Mouse (Mus musculus) liver, adult (tissue): ENCODE results near the gene Arfip1.

Experiments
- GATA4 ChIP-seq: IDR thresholded peaks from 2 replicates; pipeline ENCODE4 v1.6.1; 2014; ENCODE audit warnings: mild to moderate bottlenecking, low read length; ENCODE audit not compliant: insufficient replicate concordance

Arfip1 gene

GRCm38 (mm10) chr3:84529021-84529420 lies 53.4 kb downstream of the Arfip1 start:
- TF ChIP-seq GATA4 = no peak

DNA sequence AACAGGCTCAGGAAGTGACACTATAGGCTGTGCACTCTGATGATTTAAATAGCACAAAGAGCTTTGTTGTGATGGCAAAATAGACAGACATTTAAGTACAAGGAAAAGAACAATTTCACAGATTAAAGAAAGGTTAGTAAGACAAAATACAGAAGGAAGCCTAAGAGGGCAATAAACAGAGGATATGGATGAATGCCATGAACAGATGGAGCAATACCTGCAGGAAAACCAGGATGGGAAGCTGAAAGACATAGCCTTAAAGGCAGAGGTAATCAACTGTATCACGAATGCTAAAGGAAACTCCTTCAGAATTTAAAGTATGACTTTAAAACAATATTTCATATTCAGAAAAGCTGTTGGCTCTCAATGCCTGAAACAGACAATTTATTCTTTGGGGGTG lies 57.5 kb downstream of the Arfip1 start:
- no peak for TF ChIP-seq GATA4

GRCm38 (mm10) chr3:84516163-84516562 lies 66.3 kb downstream of the Arfip1 start:
- TF ChIP-seq GATA4 = no peak

DNA sequence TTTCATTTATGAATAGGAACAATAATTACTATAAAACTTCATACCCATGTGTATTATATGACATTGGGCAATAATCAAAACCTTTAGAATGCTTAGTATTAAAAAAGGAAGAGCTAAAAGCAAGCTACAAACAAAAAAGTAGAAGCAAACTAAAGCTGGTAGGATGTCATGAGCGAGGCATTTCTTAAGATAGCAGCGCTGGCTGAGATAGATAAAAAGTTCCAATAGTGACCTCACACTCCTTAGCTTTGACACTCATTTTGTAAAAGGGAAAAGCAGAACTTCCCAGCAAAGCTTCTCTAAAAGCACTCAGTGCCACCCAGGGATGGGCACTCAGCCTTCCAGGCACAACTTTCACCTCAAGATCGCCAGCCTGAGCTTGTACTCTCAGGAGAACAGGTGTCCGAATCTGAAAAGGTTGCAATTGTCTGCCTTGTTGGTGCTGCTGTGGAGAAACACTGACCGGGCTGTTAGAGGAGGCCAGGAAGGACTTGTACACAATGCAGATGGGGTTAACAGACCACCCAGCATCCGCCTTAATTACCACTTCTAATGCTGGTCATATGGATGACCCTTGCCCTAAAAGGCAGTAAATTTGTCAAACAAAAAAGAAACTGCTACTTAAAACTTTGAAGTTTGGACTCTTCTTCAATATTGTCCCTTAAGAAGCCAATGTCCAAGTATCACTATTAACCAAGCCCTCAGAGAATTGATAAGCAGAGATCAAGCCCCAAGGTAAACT lies 69.5 kb downstream of the Arfip1 start:
- no peak for TF ChIP-seq GATA4

DNA sequence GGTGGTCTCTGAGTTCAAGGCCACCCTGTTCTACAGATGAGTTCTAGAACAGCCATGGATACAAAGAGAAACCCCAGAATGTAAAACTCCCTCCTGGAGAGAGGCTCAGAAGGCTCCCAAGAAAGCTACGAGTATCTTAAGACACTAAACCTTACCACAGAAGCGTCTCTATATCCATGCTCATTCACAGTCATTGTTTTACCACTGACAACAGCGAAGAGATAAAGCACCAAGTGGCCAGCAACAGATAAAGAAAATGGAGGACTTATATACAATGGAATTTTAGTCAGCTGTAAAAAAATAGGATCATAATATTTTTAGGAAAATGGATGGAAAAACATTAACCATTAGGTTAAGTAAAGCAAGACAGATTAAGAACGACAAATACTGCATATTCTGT lies 77.2 kb downstream of the Arfip1 start:
- no peak for TF ChIP-seq GATA4

DNA sequence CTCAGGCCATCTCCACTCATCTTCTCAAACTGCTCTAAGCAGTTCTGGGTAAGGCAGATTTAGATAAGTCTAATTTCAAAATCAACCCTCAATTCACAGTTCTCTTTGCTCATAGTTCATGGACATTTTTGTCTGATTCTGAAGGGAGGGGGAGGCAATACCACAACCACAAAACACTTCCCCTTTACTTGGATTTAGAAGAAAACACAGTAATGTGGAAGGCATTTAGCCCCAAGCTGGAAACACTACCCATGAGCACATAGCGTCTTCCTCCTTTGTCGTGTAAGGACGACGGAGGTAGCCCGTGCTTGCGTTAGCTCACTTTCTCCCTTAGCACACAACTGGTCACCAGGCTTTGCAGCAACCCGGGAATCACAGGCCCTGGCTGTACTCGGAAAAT lies 78.1 kb downstream of the Arfip1 start:
- no peak for TF ChIP-seq GATA4

GRCm38 (mm10) chr3:84502101-84502500 lies 80.3 kb downstream of the Arfip1 start:
- TF ChIP-seq GATA4 = no peak

DNA sequence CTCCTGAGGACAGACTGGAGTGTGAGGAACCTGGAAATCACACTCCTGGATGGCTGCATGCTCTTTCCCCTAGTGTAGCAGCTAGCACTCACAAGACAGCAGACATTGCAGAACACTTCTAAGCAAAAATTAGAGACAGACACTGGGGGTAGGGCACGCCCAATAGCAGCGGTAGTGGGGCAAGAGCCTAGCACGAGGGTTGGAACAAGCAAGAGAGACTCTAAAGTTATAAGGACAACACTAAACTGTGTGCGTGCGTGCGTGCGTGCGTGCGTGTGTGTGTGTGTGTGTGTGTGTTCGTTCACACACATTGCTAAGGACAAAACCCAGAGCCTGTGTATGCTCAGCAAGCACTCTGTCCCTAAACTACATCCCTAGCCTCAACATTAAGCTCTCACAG lies 81.9 kb downstream of the Arfip1 start:
- TF ChIP-seq GATA4 = no peak

DNA sequence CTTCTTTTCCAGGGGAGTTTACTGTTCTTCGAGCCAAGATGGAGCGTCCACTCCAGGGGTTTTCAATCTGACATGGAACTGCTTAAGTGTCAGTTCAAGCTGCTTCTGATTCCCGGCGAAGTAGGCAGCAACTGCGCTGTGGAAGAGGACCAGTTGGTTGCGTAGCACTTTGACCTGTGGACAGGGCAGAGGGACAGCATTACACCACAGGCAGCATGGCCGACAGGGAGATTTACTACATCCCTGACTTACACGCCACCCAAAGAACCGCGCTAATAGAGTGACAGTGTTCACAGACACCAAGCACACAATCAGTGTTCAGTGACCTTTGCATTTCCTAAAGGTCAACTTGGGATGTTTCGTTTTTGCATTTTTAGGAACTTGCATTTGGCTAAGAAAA lies 84.7 kb downstream of the Arfip1 start:
- no peak for TF ChIP-seq GATA4

DNA sequence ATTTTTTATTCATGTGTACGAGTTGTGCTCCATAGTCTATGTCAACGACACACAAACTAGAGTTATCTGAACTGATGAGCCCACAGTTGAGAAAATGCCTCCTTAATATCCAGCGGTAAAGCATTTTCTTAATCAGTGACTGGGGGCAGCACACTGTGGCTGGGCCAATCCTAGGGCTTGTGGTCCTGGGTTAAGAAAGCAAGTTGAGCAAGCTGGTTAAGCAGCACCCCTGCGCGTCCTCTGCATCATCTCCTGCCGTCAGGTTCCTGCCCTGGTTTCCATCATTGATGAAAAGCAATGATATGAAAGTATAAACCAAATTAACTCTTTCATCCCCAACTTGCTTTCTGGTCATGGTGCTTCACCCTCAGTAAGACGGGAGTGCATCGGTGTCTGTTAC lies 89.8 kb downstream of the Arfip1 start:
- TF ChIP-seq GATA4 = no peak

GRCm38 (mm10) chr3:84492148-84492547 lies 90.3 kb downstream of the Arfip1 start:
- TF ChIP-seq GATA4 = no peak

GRCm38 (mm10) chr3:84488716-84489115 lies 93.7 kb downstream of the Arfip1 start:
- no peak for TF ChIP-seq GATA4

DNA sequence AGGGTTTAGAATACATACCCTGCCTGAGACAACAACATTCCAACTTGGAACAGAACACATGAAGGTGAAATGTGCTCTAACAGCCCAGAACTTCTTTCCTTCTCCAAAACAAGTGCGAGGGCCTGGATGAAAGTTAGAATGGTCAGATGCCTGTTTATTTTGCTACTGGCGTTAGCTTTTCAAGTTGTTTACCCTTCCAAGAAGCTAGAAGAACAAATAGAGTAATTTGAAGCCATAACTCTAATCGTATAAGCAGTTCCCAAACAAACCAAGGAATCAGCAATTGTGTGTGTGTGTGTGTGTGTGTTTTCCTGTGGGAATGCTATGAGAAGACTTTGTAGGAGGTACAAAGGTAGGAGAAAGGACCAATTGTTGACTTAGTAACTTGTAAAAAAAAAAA lies 97.5 kb downstream of the Arfip1 start:
- TF ChIP-seq GATA4 = no peak

DNA sequence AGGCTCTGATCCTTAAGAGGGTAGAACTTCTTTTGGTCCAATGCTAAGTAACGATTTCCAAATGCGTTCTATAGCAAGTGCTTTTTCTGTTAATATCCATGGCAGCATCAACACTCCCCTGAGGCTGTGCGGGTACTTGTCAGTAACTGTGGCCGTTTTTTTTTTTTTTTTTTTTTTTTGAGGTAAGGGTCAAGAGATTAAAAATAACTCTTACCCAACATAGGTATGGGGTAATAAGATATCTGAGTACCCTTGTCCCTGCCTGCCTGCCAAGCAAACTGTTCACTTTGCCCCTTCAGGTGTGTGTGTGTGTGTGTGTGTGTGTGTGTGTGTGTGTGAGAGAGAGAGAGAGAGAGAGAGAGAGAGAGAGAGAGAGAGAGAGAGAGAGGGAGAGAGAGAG lies 98.1 kb downstream of the Arfip1 start:
- TF ChIP-seq GATA4 = no peak

GRCm38 (mm10) chr3:84482121-84482520 lies 100.3 kb downstream of the Arfip1 start:
- TF ChIP-seq GATA4 = no peak

GRCm38 (mm10) chr3:84481104-84481503 lies 101.3 kb downstream of the Arfip1 start:
- TF ChIP-seq GATA4 = no peak
